Mouse (Mus musculus) cerebellum, postnatal 14 days (tissue): ENCODE measurements at regions not wholly inside any gene's neighbourhood (a gene's known extent, or its start where the extent isn't known, plus 50 kb on each side); places are given as distances from the start of the nearest gene placed in this dataset.
A peak's percentile ranks its signal among the peaks of the same experiment; 100 is the strongest.

Experiments
- DNase-seq, 2 experiments: peaks; one replicate each; pipeline ENCODE4 v3.0.0; 2021; ENCODE audit warnings: mixed read lengths in 2 of 2

- no peak for DNase-seq
These were observed 650.6 kb upstream of the Lrfn5 start for GRCm38 (mm10) chr12:60872381-60872780.

GRCm38 (mm10) chr12:60892408-60892807, 630.5 kb upstream of the Lrfn5 start:
- no peak for DNase-seq

- DNase-seq, result peak; percentile 7 to 47
These were observed 628.4 kb upstream of the Lrfn5 start for GRCm38 (mm10) chr12:60894506-60894905.

- DNase-seq, result no peak
These were observed 590.9 kb upstream of the Lrfn5 start for GRCm38 (mm10) chr12:60932029-60932428.

GRCm38 (mm10) chr12:60967424-60967823, 555.5 kb upstream of the Lrfn5 start:
- DNase-seq, result no peak

- peak; percentile 12 to 16 for DNase-seq
These were observed 544.5 kb upstream of the Lrfn5 start for GRCm38 (mm10) chr12:60978441-60978840.
